Mouse (Mus musculus) ES-E14 (cell line): Measurements from ENCODE around the gene Mmd2. TPM values are rescaled to one million over a fixed set of nuclear protein-coding genes. Genes with fewer than 3 reads are reported as not detected.

ENCODE experiments used
- DNase-seq: peaks from one replicate; pipeline ENCODE4 v3.0.0-alpha.2; 2013; ENCODE audit warnings: low read depth, low spot score
- H3K27ac ChIP-seq: 2 replicates; pipeline ENCODE4 v1.5.1; 2012; ENCODE audit warnings: low read depth, mild to moderate bottlenecking, low read length, moderate library complexity, mixed read lengths; ENCODE audit not compliant: poor library complexity, insufficient read depth, severe bottlenecking
- H3K36me3 ChIP-seq: 2 replicates; pipeline ENCODE4 v1.6.1; 2012; ENCODE audit warnings: mild to moderate bottlenecking, low read length, moderate library complexity, mixed read lengths; ENCODE audit not compliant: control insufficient read depth, poor library complexity, insufficient read depth, severe bottlenecking
- H3K4me1 ChIP-seq, 2 experiments: fragments of 150-350 bp in 1 of 2; sonication (generic) in 1 of 2; 2 replicates each; pipeline ENCODE4 v1.6.1; 2012; ENCODE audit warnings: low read length in 2 of 2, mild to moderate bottlenecking in 1 of 2, mixed read lengths in 1 of 2; ENCODE audit not compliant: control insufficient read depth in 2 of 2, insufficient read depth in 2 of 2, poor library complexity in 1 of 2
- H3K4me3 ChIP-seq, 2 experiments: fragments of 150-350 bp in 1 of 2; sonication (generic) in 1 of 2; 2 replicates each; pipeline ENCODE4 v1.5.1; 2012; ENCODE audit warnings: low read length in 2 of 2, low read depth in 1 of 2, mild to moderate bottlenecking in 1 of 2, mixed read lengths in 1 of 2; ENCODE audit not compliant: insufficient read depth in 1 of 2, poor library complexity in 1 of 2, severe bottlenecking in 1 of 2
- H3K9ac ChIP-seq: 2 replicates; pipeline ENCODE4 v1.6.1; 2012; ENCODE audit warnings: low read depth, mild to moderate bottlenecking, low read length, mixed read lengths; ENCODE audit not compliant: poor library complexity, insufficient read depth, severe bottlenecking
- H3K9me3 ChIP-seq: fragments of 150-350 bp; sonication (generic); 2 replicates; pipeline ENCODE4 v1.6.1; 2012; ENCODE audit warnings: low read depth, mild to moderate bottlenecking, low read length; ENCODE audit not compliant: control insufficient read depth, insufficient read depth
- CHD2 ChIP-seq: IDR thresholded peaks from 2 replicates; pipeline ENCODE4 v1.6.1; 2014; ENCODE audit warnings: mild to moderate bottlenecking, low read depth, low read length, inconsistent platforms
- HCFC1 ChIP-seq: IDR thresholded peaks from 2 replicates; pipeline ENCODE4 v1.6.1; 2012; ENCODE audit warnings: low read length, inconsistent platforms, borderline replicate concordance; ENCODE audit not compliant: insufficient read depth
- MAFK ChIP-seq: IDR thresholded peaks from 2 replicates; pipeline ENCODE4 v1.6.1; 2014; ENCODE audit warnings: mild to moderate bottlenecking, low read depth, low read length, inconsistent platforms; ENCODE audit not compliant: insufficient read depth
- ZC3H11A ChIP-seq: IDR thresholded peaks from 2 replicates; pipeline ENCODE4 v1.6.1; 2012; ENCODE audit warnings: low read depth, mild to moderate bottlenecking, inconsistent platforms, low read length, borderline replicate concordance
- ZNF384 ChIP-seq: IDR thresholded peaks from 2 replicates; pipeline ENCODE4 v1.6.1; 2012; ENCODE audit warnings: low read depth, low read length, inconsistent platforms
- in situ Hi-C, 2 experiments: fragments of 600-800 bp; cut with MboI; formaldehyde crosslinking; loops; one replicate each; pipeline ENCODE4 v1.15.1; 2025; ENCODE audit warnings: low sequenced_read_pairs in 2 of 2, inconsistent platforms in 1 of 2; ENCODE audit not compliant: unreplicated experiment in 2 of 2
- total RNA-seq: library from RNA; depleted of rRNA; stranded (reverse); fragments of 300-350 nt; gene quantifications from 2 replicates; pipeline ENCODE4 v1.2.3, GENCODE M21; 2012

The Mmd2 gene
- total RNA-seq, 1 experiment, result 2.2 TPM

DNA sequence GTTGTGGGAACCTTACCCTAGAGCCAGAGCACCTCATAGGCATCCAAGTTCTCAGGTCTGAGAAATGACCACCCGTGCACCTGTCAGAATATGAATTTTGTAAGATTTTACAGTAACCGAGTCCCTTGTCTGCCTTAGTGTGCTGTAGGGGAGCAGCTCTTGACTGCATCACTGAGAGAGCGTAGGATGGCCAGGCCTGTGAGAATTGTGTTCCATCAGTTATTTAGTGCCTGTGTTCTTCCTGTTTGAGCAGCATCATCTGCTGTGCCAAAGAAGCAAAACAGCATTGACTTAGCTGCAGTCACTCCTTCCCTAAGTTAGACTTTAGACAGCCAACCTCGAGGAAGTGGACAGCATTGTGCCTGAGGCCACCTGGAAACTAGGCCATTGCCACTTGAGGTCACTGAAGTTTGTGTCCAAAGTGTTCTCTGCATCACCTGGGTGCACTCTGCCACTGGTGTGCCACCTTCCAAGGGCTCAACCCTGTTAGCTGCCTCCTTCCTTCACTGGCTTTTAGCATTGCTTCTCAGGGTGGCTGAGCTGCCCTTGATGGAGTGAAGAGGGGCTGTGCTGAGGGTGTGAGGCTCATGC is 41.0 kb upstream of the Mmd2 start:
- in situ Hi-C loops, result no loop called here

GRCm38 (mm10) chr5:142648162-142648561 is 39.6 kb upstream of the Mmd2 start:
- Histone ChIP-seq H3K4me3 (no peak overlapping the region), H3K9ac (no peak overlapping the region), H3K36me3 (peaks cover 7% of the 10 kb centered on the region; the same call in 1 of the 2 replicates), H3K9me3 (no peaks in the 10 kb centered on the region), H3K27ac (no peak overlapping the region), H3K4me1 (peaks cover 1 to 24% of the 10 kb centered on the region in 2 experiments; a peak in 1 of 4 replicates)
- no peak for DNase-seq
- TF ChIP-seq HCFC1 (no peak), ZNF384 (no peak), MAFK (no peak), ZC3H11A (no peak), CHD2 (no peak)
- in situ Hi-C loops, result no loop called here

More for the DNA sequence above, 41.0 kb upstream of the Mmd2 start:
- H3K27ac ChIP-seq, result no peak overlapping the region
- no peak for DNase-seq
- H3K4me3 ChIP-seq, result no peak overlapping the region
- no peak for TF ChIP-seq ZNF384
- no peak for TF ChIP-seq CHD2
- no peak for TF ChIP-seq MAFK
- no peak for TF ChIP-seq HCFC1
- no peak overlapping the region for H3K9ac ChIP-seq
- H3K9me3 ChIP-seq, result no peaks in the 10 kb centered on the region
- H3K36me3 ChIP-seq, result peaks cover 7% of the 10 kb centered on the region; the same call in 1 of the 2 replicates
- H3K4me1 ChIP-seq, result peaks cover 1 to 24% of the 10 kb centered on the region in 2 experiments; a peak in 1 of 4 replicates

DNA sequence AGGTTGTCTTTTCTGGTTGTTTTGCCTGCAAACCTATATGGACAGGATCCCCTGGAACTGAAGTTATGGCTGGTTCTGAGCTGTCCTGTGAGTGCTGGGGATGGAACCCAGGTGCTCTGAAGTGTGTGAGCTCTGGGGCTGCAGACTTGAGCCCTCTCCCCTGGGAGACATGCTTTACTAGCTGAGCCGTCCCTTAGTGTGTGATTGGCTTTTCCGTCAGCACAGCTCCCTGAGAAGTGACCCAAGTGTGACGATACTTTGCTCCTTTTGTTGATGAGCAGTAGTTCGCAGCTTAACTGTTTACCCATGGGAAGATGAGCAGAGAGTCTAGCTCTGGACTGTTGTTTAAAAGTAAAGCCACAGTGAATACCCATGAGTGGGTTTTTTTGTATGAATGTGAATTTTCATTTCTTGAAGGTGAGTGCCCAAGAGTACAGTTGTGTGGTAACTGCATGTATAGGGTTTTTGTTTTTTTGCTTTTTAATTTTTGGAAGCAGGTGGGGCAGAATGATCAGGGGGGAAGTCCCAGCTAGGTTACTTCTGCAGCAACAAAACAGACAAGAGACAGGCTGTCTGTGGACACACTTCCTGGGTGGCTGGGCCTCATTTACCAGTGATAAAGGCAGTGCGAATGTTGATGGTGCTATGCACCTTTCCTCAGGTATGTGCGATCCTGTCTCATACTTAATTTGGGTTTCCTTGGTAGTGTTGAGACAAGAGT is 32.9 kb upstream of the Mmd2 start:
- peaks cover 0 to 9% of the 10 kb centered on the region in 2 experiments; a peak in 1 of 4 replicates for H3K4me1 ChIP-seq
- no peak for DNase-seq
- no peaks in the 10 kb centered on the region for H3K9me3 ChIP-seq
- peaks cover 21% of the 10 kb centered on the region for H3K36me3 ChIP-seq
- no peak overlapping the region for H3K27ac ChIP-seq
- no peak overlapping the region for H3K4me3 ChIP-seq
- H3K9ac ChIP-seq, result no peak overlapping the region
- TF ChIP-seq MAFK (no peak), ZC3H11A (no peak), ZNF384 (no peak), HCFC1 (no peak), CHD2 (no peak)
- in situ Hi-C loops, result no loop called here

GRCm38 (mm10) chr5:142640088-142640487 is 31.5 kb upstream of the Mmd2 start:
- peaks cover 0 to 7% of the 10 kb centered on the region in 2 experiments; a peak in 1 of 4 replicates for H3K4me1 ChIP-seq
- TF ChIP-seq ZNF384 (no peak), CHD2 (no peak), MAFK (no peak), ZC3H11A (no peak), HCFC1 (no peak)
- H3K36me3 ChIP-seq, result peaks cover 21% of the 10 kb centered on the region
- H3K4me3 ChIP-seq, result no peak overlapping the region
- no peak overlapping the region for H3K9ac ChIP-seq
- in situ Hi-C loops, result no loop called here
- no peaks in the 10 kb centered on the region for H3K9me3 ChIP-seq
- DNase-seq, result no peak
- no peak overlapping the region; the same call in 1 of the 2 replicates for H3K27ac ChIP-seq
